Mouse (Mus musculus): Measurements from ENCODE around the gene Prdx1. TPM values are rescaled to one million over a fixed set of nuclear protein-coding genes. Genes with fewer than 3 reads are reported as not detected.

Gene Prdx1
- 46.5 and 208 TPM in 2 replicates for polyA plus RNA-seq (2012; rRNA removed; ENCODE audit: low replicate concordance)

GRCm38 (mm10) chr4:116685402-116686061, at the start of gene Prdx1:
TSS of gene Prdx1 (plus strand) at chr4:116685544.

GRCm38 (mm10) chr4:116650924-116651796, 34.2 kb upstream of the Prdx1 start, which contains the start of gene Akr1a1:
TSS of gene Akr1a1 (minus strand) at chr4:116651680.

GRCm38 (mm10) chr4:116708201-116708764, 22.9 kb downstream of the Prdx1 start, which contains the start of the genes Mmachc and Ccdc163:
TSS of gene Mmachc (minus strand) at chr4:116708406.
TSS of gene Ccdc163 (plus strand) at chr4:116708509.

GRCm38 (mm10) chr4:116720343-116721097, 35.2 kb downstream of the Prdx1 start, which contains the start of gene Tesk2:
TSS of gene Tesk2 (plus strand) at chr4:116720948.

Other genes starting within 250 kb of the Prdx1 start
- 85.2 and 85.3 TPM in 2 replicates for gene Mast2, start 221.4 kb upstream of the Prdx1 start, polyA plus RNA-seq (2012; rRNA removed; ENCODE audit: low replicate concordance)
- gene Ipp, start 178.0 kb upstream of the Prdx1 start, polyA plus RNA-seq (2012; rRNA removed; ENCODE audit: low replicate concordance) = 1.0 and 2.6 TPM in 2 replicates
- gene Tmem69, start 129.6 kb upstream of the Prdx1 start, polyA plus RNA-seq (2012; rRNA removed; ENCODE audit: low replicate concordance) = 3.9 and 13.3 TPM in 2 replicates
- gene Gpbp1l1, start 127.9 kb upstream of the Prdx1 start, polyA plus RNA-seq (2012; rRNA removed; ENCODE audit: low replicate concordance) = 31.5 and 57.8 TPM in 2 replicates
- gene Ccdc17, start 88.9 kb upstream of the Prdx1 start, polyA plus RNA-seq (2012; rRNA removed; ENCODE audit: low replicate concordance) = 8.1 and 13.0 TPM in 2 replicates
- gene Nasp, start 57.6 kb upstream of the Prdx1 start, polyA plus RNA-seq (2012; rRNA removed; ENCODE audit: low replicate concordance) = 1.8 and 2.9 TPM in 2 replicates
- 558 and 588 TPM in 2 replicates for gene Akr1a1, start 33.9 kb upstream of the Prdx1 start, polyA plus RNA-seq (2012; rRNA removed; ENCODE audit: low replicate concordance)
- gene Mmachc, start 22.9 kb downstream of the Prdx1 start, polyA plus RNA-seq (2012; rRNA removed; ENCODE audit: low replicate concordance) = 12.9 and 28.5 TPM in 2 replicates
- 25.2 and 47.6 TPM in 2 replicates for gene Ccdc163, start 23.0 kb downstream of the Prdx1 start, polyA plus RNA-seq (2012; rRNA removed; ENCODE audit: low replicate concordance)
- gene Tesk2, start 35.4 kb downstream of the Prdx1 start, polyA plus RNA-seq (2012; rRNA removed; ENCODE audit: low replicate concordance) = 3.0 and 3.9 TPM in 2 replicates
- 20.0 and 22.5 TPM in 2 replicates for gene Toe1, start 122.1 kb downstream of the Prdx1 start, polyA plus RNA-seq (2012; rRNA removed; ENCODE audit: low replicate concordance)
- gene Mutyh, start 122.2 kb downstream of the Prdx1 start, polyA plus RNA-seq (2012; rRNA removed; ENCODE audit: low replicate concordance) = 7.7 and 12.2 TPM in 2 replicates
- gene Hpdl, start 136.2 kb downstream of the Prdx1 start, polyA plus RNA-seq (2012; rRNA removed; ENCODE audit: low replicate concordance) = 2.0 and 2.8 TPM in 2 replicates
- 0.35 and 0.76 TPM in 2 replicates for gene Zswim5, start 191.8 kb downstream of the Prdx1 start, polyA plus RNA-seq (2012; rRNA removed; ENCODE audit: low replicate concordance)

Measured in mammary gland, adult 2 months (tissue).